Mouse (Mus musculus) forebrain, embryonic 13.5 days (tissue): ENCODE measurements at regions not wholly inside any gene's neighbourhood (a gene's known extent, or its start where the extent isn't known, plus 50 kb on each side); places are given as distances from the start of the nearest gene placed in this dataset.

Source experiments
- ATAC-seq: fragments of 200-750 bp; cut with Nextera tagmentation; 2 replicates; pipeline ENCODE4 v1.8.0; 2017
- H3K27ac ChIP-seq: fragments of 300-500 bp; sonication (generic); 2 replicates; pipeline ENCODE4 v1.5.1; 2015; ENCODE audit warnings: inconsistent platforms, mild to moderate bottlenecking, moderate library complexity
- H3K27me3 ChIP-seq: fragments of 300-500 bp; sonication (generic); 2 replicates; pipeline ENCODE4 v1.6.1; 2015; ENCODE audit warnings: mild to moderate bottlenecking, inconsistent platforms
- H3K36me3 ChIP-seq: fragments of 300-500 bp; sonication (generic); 2 replicates; pipeline ENCODE4 v1.6.1; 2015; ENCODE audit warnings: mild to moderate bottlenecking, inconsistent platforms; ENCODE audit not compliant: poor library complexity, severe bottlenecking
- H3K4me1 ChIP-seq: fragments of 300-500 bp; sonication (generic); 2 replicates; pipeline ENCODE4 v1.6.1; 2015; ENCODE audit warnings: inconsistent platforms
- H3K4me2 ChIP-seq: fragments of 300-500 bp; sonication (generic); 2 replicates; pipeline ENCODE4 v1.6.1; 2015; ENCODE audit warnings: inconsistent platforms, mild to moderate bottlenecking, moderate library complexity
- H3K4me3 ChIP-seq: fragments of 300-500 bp; sonication (generic); 2 replicates; pipeline ENCODE4 v1.5.1; 2015; ENCODE audit warnings: mild to moderate bottlenecking, inconsistent platforms
- H3K9ac ChIP-seq: fragments of 300-500 bp; sonication (generic); 2 replicates; pipeline ENCODE4 v1.6.1; 2015; ENCODE audit warnings: mild to moderate bottlenecking, inconsistent platforms
- H3K9me3 ChIP-seq: fragments of 300-500 bp; sonication (generic); replicated peaks from 2 replicates; pipeline ENCODE4 v1.6.1; 2016; ENCODE audit warnings: inconsistent platforms
- WGBS: fragments of 180-500 bp; shearing (Covaris S2); methylation state at CpG from one replicate; pipeline ENCODE4 v1.1.7; 2015; 5-methylcytosine and 5-hydroxymethylcytosine counted together

DNA sequence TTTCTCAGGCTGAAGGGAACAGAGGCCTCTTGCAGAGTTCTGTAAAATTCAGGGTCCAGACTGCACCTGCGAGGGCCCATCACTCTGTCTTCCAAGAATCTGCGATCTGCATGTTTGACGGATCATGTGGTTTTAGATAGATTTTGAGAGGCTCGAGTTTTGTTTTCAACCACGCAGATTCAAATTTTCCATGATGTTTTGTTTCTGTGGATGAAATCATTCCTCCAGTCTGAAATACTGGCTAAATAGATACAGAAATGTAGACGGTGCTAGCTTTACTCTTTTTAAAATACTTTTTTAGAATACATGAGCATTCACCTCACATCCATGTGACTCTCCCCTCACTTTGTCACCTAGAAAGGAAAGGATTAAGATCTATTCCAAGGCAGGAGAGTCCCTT lies 188.0 kb downstream of the Cog6 start:
- no peak for ATAC-seq
- no peaks in the 10 kb centered on the region for H3K27me3 ChIP-seq
- no peaks in the 10 kb centered on the region for H3K4me1 ChIP-seq
- H3K4me3 ChIP-seq, result no peak overlapping the region
- H3K9me3 ChIP-seq, result no peaks in the 10 kb centered on the region
- no peaks in the 10 kb centered on the region for H3K36me3 ChIP-seq
- H3K4me2 ChIP-seq, result no peak overlapping the region
- H3K9ac ChIP-seq, result no peak overlapping the region
- no peak overlapping the region for H3K27ac ChIP-seq
- WGBS, result 95% methylated on average over 6 of the region's 6 CpGs

GRCm38 (mm10) chr3:52828473-52828872 lies 188.6 kb downstream of the Cog6 start:
- H3K9ac ChIP-seq, result no peak overlapping the region
- H3K9me3 ChIP-seq, result no peaks in the 10 kb centered on the region
- H3K36me3 ChIP-seq, result no peaks in the 10 kb centered on the region
- no peaks in the 10 kb centered on the region for H3K4me1 ChIP-seq
- no peak for ATAC-seq
- no peaks in the 10 kb centered on the region for H3K27me3 ChIP-seq
- 69% methylated on average over 4 of the region's 4 CpGs for WGBS
- H3K4me3 ChIP-seq, result no peak overlapping the region
- H3K27ac ChIP-seq, result no peak overlapping the region
- no peak overlapping the region for H3K4me2 ChIP-seq

DNA sequence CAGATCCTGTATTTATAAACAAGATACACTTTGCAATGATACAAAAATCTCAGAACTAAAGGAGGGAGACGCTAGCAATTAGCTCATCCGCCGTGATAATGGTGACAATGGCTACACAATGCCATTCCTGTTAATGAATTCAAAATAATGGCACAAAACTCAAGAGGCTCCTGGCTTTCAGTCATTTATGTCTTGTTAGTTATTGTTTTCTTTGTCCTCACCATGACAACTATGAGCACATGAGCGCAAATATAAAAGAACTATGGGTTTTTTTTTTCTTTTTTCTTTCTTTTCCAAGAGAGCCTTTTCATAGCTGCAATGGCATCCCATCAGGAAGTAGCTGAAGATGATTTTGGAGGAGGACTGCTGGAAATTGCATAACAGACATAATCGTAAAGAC lies 194.2 kb downstream of the Cog6 start:
- no peak overlapping the region for H3K4me3 ChIP-seq
- H3K27me3 ChIP-seq, result no peaks in the 10 kb centered on the region
- no peaks in the 10 kb centered on the region for H3K36me3 ChIP-seq
- no peak overlapping the region for H3K9ac ChIP-seq
- peaks cover 11% of the 10 kb centered on the region for H3K4me1 ChIP-seq
- no peak overlapping the region for H3K27ac ChIP-seq
- no peak for ATAC-seq
- no peaks in the 10 kb centered on the region for H3K9me3 ChIP-seq
- 34% methylated on average over 5 of the region's 5 CpGs for WGBS
- no peak overlapping the region for H3K4me2 ChIP-seq

DNA sequence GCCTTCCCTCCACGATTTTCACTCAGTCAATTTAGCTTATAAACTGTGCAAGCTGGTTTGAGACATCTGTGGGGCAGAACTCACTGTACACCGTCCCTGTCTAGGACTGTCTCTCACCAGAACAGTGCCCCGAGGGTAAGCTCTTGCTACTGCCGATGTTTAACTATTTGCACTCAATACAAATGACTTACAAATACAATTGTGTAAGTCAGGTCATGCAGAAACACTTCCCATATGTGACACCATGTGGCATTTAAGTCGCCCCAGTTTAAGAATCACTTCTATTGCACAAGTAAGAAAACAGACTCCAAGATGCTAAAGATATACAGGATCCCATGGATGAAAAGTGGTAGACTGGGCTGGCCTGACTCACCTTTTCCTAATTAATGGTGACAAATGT lies 195.6 kb downstream of the Cog6 start:
- no peak for ATAC-seq
- 20% methylated on average over 5 of the region's 5 CpGs for WGBS
- no peaks in the 10 kb centered on the region for H3K36me3 ChIP-seq

DNA sequence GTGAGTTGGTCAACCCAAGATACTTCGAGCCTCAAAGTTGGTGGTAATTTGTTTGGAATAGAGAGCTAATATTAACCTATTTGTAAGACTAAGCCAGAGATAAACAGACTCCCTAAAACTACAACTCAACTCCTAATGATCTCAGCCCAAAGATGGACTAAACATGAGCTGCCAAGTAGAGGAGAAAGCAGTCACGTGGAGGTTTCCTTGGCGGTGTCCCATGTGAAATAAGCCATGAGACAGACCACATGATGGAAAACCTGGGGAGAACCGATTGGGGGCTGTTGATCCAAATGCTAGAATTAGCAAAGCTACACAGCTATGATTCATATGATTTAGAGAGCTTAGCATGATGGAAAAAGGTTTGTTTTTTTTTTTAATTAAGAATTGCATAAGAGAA lies 198.6 kb downstream of the Cog6 start:
- no peak for ATAC-seq
- 90% methylated on average over 4 of the region's 4 CpGs for WGBS
- Histone ChIP-seq H3K4me1 (peaks cover 11% of the 10 kb centered on the region), H3K27me3 (no peaks in the 10 kb centered on the region), H3K4me2 (no peak overlapping the region), H3K36me3 (no peaks in the 10 kb centered on the region), H3K9ac (no peak overlapping the region), H3K9me3 (no peaks in the 10 kb centered on the region), H3K4me3 (no peak overlapping the region), H3K27ac (no peak overlapping the region)

More for the DNA sequence above, 195.6 kb downstream of the Cog6 start:
- Histone ChIP-seq H3K4me3 (no peak overlapping the region), H3K4me1 (peaks cover 11% of the 10 kb centered on the region), H3K9ac (no peak overlapping the region), H3K4me2 (no peak overlapping the region), H3K27ac (no peak overlapping the region), H3K27me3 (no peaks in the 10 kb centered on the region), H3K9me3 (no peaks in the 10 kb centered on the region)

- Histone ChIP-seq H3K9ac (no peak overlapping the region), H3K4me1 (peaks cover 8% of the 10 kb centered on the region), H3K4me2 (no peak overlapping the region), H3K9me3 (no peaks in the 10 kb centered on the region), H3K27me3 (no peaks in the 10 kb centered on the region), H3K4me3 (no peak overlapping the region), H3K36me3 (no peaks in the 10 kb centered on the region), H3K27ac (no peak overlapping the region)
- 86% methylated on average over 6 of the region's 6 CpGs for WGBS
- no peak for ATAC-seq
These were observed 199.6 kb downstream of the Cog6 start for GRCm38 (mm10) chr3:52817416-52817815.

GRCm38 (mm10) chr3:52815497-52815896 lies 201.5 kb downstream of the Cog6 start:
- H3K4me2 ChIP-seq, result no peak overlapping the region
- H3K27ac ChIP-seq, result no peak overlapping the region
- no peak overlapping the region for H3K4me3 ChIP-seq
- no peaks in the 10 kb centered on the region for H3K36me3 ChIP-seq
- H3K9ac ChIP-seq, result no peak overlapping the region
- no peaks in the 10 kb centered on the region for H3K9me3 ChIP-seq
- WGBS, result 54% methylated on average over 7 of the region's 7 CpGs
- H3K4me1 ChIP-seq, result no peaks in the 10 kb centered on the region
- H3K27me3 ChIP-seq, result no peaks in the 10 kb centered on the region
- ATAC-seq, result no peak

- Histone ChIP-seq H3K9ac (no peak overlapping the region), H3K9me3 (no peaks in the 10 kb centered on the region), H3K27me3 (no peaks in the 10 kb centered on the region), H3K4me3 (no peak overlapping the region), H3K27ac (no peak overlapping the region), H3K4me1 (no peaks in the 10 kb centered on the region), H3K36me3 (no peaks in the 10 kb centered on the region), H3K4me2 (no peak overlapping the region)
- 86% methylated on average over 5 of the region's 5 CpGs for WGBS
- ATAC-seq, result no peak
These were observed 214.7 kb downstream of the Cog6 start for GRCm38 (mm10) chr3:52802324-52802723.

- ATAC-seq, result no peak
- Histone ChIP-seq H3K9ac (no peak overlapping the region), H3K4me1 (no peaks in the 10 kb centered on the region), H3K4me2 (no peak overlapping the region), H3K4me3 (no peak overlapping the region), H3K27me3 (no peaks in the 10 kb centered on the region), H3K27ac (no peak overlapping the region), H3K36me3 (no peaks in the 10 kb centered on the region), H3K9me3 (no peaks in the 10 kb centered on the region)
- 96% methylated on average over 5 of the region's 5 CpGs for WGBS
These were observed 215.6 kb downstream of the Cog6 start for GRCm38 (mm10) chr3:52801446-52801845.

GRCm38 (mm10) chr3:52800673-52801072 lies 216.4 kb downstream of the Cog6 start:
- H3K4me3 ChIP-seq, result no peak overlapping the region
- no peaks in the 10 kb centered on the region for H3K27me3 ChIP-seq
- H3K36me3 ChIP-seq, result no peaks in the 10 kb centered on the region
- no peaks in the 10 kb centered on the region for H3K4me1 ChIP-seq
- no peak for ATAC-seq
- no peak overlapping the region for H3K9ac ChIP-seq
- no peaks in the 10 kb centered on the region for H3K9me3 ChIP-seq
- H3K4me2 ChIP-seq, result no peak overlapping the region
- WGBS, result 84% methylated on average over 3 of the region's 3 CpGs
- H3K27ac ChIP-seq, result no peak overlapping the region

DNA sequence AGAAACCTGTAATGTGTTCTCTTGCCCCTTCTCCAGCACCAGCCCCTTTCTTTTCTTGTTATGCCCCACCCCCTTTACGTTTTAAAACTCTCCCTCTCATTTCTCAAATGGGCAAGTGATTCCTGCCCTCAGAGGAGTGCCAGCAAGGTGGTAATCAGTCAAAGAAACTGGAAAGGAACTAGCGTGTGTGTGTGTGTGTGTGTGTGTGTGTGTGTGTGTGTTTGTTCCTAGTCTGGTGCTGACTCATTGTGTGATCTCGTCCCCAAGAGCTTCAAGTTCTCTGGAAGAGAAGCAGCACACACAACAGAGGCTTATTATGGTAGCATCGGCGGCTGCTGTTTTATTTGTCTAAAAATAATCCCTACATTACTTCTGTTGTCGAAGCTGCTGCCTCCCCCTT lies 219.2 kb downstream of the Cog6 start:
- no peaks in the 10 kb centered on the region for H3K9me3 ChIP-seq
- H3K27ac ChIP-seq, result no peak overlapping the region
- no peak overlapping the region for H3K4me3 ChIP-seq
- no peaks in the 10 kb centered on the region for H3K4me1 ChIP-seq
- no peak for ATAC-seq
- WGBS, result 36% methylated on average over 6 of the region's 6 CpGs
- H3K9ac ChIP-seq, result no peak overlapping the region
- no peak overlapping the region for H3K4me2 ChIP-seq
- no peaks in the 10 kb centered on the region for H3K36me3 ChIP-seq
- no peaks in the 10 kb centered on the region for H3K27me3 ChIP-seq

DNA sequence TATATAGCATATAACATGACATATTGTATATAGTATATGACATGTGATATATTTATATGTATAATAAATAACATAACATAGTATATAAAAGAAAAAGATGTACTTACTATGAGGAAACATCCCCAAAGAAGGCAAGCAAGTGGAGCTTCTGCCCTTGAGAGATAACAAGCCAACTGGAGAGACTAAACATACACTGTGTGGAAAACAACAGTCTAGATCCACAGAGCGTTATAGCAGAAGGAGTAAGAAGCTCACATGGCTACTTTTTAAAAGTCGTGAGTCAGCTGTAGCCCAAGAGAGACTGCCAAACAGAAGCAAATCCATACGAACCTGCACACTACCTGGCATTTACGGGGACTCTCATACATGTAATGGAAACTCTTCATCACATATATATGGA lies 219.9 kb downstream of the Cog6 start:
- H3K4me3 ChIP-seq, result no peak overlapping the region
- H3K9me3 ChIP-seq, result no peaks in the 10 kb centered on the region
- no peaks in the 10 kb centered on the region for H3K4me1 ChIP-seq
- H3K36me3 ChIP-seq, result no peaks in the 10 kb centered on the region
- no peak overlapping the region for H3K4me2 ChIP-seq
- WGBS, result 87% methylated on average over 4 of the region's 4 CpGs
- H3K27me3 ChIP-seq, result no peaks in the 10 kb centered on the region
- H3K27ac ChIP-seq, result no peak overlapping the region
- no peak overlapping the region for H3K9ac ChIP-seq
- ATAC-seq, result no peak

DNA sequence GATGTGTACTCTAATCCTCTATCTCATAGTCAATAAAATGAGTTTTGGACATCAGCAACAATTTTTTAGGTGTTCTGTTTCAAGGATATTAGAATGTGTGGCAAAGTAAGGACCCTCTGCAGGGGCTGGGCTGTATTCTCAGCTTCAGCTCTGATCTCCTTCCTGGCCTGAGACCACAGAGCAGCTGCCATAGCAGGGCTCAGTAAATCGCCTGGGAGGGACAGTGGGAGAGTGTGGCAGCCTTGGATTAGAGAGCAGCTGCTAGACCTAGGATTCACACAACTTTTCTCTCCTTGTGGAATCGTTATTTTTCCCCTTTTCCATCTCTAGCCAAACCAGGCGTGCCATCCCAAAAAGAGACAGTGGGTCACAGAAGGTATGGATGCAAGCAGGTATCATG lies 222.8 kb downstream of the Cog6 start:
- WGBS, result 71% methylated on average over 3 of the region's 3 CpGs
- no peak overlapping the region for H3K9ac ChIP-seq
- H3K4me2 ChIP-seq, result no peak overlapping the region
- H3K9me3 ChIP-seq, result no peaks in the 10 kb centered on the region
- no peaks in the 10 kb centered on the region for H3K36me3 ChIP-seq
- no peaks in the 10 kb centered on the region for H3K4me1 ChIP-seq
- no peaks in the 10 kb centered on the region for H3K27me3 ChIP-seq
- H3K4me3 ChIP-seq, result no peak overlapping the region
- ATAC-seq, result no peak
- H3K27ac ChIP-seq, result no peak overlapping the region
